Mouse (Mus musculus) heart, postnatal 14 days (tissue): ENCODE data around the gene Rdh13. TPM values are rescaled to one million over a fixed set of nuclear protein-coding genes. Genes with fewer than 3 reads are reported as not detected.
"Not testable (repeated sequence)": the region's sequence is repeated elsewhere in the genome, so short reads cannot be mapped to it uniquely, and the experiment has no call there.

Experiments
- DNase-seq, 2 experiments: peaks; one replicate each; pipeline ENCODE4 v3.0.0; 2021 to 2022
- intact Hi-C: fragments of 180-260 bp; cut with DNase I; formaldehyde crosslinking; loops from one replicate; pipeline ENCODE4 v1.15.1; 2025
- microRNA-seq, 2 experiments: library from miRNA; unstranded; fragments of <30 nt; microRNA quantifications; one replicate each; pipeline ENCODE4 v1.2.0; 2021 to 2022
- total RNA-seq, 2 experiments: library from RNA; stranded (reverse); gene quantifications; 2 replicates each; pipeline ENCODE4 v1.2.3; 2021

The Rdh13 gene
- total RNA-seq, 2 experiments from 2014 or later: 31.0 to 32.1 TPM

DNA sequence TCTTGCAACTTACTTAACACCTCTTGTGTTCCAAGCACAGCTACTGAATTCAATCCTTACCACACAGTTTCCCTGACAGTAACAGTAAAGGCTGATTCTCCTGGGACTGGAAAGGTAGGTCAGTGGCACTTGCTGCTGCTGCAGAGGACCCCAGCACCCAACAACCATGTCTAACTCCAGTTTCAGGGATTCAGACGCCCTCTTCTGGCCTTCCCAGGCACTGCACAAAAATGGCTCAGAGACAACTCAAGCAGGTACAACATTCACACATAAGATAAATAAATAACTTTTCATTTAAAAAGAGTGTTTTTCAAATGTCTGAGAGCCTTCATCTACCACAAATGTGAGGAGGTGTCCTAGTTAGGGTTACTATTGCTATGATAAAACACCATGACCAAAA is 1.7 kb upstream of the Rdh13 start:
- DNase-seq: no peak
- intact Hi-C loops: loop anchor here (10.0 kb wide), 1 partner anchor 348 kb away; the partner anchor contains the start of gene Rpl28

DNA sequence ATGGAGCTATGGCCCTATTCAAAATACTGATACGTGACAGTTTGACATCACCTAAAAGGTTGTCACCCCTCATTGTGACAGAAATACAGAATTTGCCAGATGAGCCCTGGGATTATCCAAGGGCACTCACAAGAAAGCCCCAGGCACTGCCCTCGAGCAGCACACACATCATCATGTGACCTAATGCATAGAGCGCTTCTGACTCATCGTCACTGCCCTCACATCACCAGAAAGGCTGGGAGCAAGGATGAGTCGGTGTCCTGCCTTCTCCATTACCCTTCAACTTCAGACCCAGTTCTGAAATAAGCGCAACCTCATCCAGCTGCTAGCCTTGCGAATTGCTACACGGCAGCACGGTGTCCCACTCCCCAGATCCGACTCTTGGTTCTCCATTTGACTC is 4.9 kb downstream of the Rdh13 start:
- DNase-seq: no peak
- intact Hi-C loops: loop anchor here (10.0 kb wide), 1 partner anchor 354 kb away; the partner anchor contains the start of gene Rpl28

DNA sequence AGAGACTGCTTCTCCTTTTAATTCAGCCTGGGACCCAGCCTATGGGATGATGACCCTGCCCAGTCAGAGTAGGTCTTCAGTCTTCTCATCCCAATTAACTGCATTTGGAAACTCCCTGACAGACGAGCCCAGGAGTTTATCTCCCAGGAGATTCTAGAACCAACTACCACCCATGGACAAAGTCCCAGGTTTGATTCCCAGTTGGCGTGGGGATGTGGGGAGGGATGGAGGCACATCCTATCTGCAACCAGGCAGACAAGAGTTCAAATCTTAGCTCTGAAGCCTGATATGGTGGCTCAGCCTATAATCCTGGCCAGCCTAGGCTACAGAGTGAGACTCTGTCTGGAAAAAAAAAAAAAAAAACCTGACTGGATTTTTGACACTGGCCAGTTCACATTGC is 7.7 kb downstream of the Rdh13 start:
- intact Hi-C loops: no loop called here
- DNase-seq: no peak

DNA sequence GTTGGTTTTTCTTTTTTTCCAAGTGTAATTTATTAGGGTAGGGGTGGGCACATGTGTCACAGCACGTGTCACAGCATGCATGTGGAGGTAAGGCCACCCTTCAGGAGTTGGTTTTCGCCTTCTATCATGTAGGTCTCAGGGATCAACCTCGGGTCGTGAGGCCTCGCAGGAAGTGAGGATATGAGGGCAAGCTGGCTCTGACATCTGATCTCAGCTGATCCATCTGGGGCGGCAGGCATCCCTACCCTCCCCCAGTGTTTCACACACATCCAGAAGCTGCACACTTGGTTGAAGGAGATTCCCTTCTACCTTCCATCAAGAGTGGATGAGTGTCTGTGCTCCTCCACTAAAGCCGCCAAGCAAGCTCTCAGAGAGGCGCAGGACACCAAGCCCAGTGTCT is 13.4 kb downstream of the Rdh13 start:
- intact Hi-C loops: loop anchor here (1.0 kb wide), 1 partner anchor 43 kb away; no protein-coding TSS in a partner anchor
- DNase-seq: no peak

DNA sequence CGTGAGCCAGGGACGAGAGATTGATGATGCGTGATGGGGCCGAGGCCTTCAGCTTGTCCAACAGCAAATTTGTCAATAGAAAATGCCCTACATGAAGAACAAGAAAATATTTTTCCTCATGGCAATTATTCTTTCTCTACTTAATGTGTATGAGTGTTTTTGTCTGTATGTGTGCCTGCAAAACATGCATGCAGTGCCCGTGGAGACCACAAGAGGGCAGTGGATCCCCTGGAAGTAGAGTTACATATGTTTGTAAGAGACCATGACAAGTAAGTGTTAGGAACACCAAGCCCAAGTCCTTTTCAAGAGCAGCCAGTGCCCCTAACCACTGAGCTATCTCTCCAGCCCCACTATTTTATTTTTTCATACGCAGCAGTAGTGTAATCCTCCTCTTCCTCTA is 13.9 kb downstream of the Rdh13 start:
- intact Hi-C loops: loop anchor here (2.0 kb wide), 2 partner anchors 39 to 95 kb away; no protein-coding TSS in a partner anchor
- DNase-seq: peak; percentile 76 to 83

DNA sequence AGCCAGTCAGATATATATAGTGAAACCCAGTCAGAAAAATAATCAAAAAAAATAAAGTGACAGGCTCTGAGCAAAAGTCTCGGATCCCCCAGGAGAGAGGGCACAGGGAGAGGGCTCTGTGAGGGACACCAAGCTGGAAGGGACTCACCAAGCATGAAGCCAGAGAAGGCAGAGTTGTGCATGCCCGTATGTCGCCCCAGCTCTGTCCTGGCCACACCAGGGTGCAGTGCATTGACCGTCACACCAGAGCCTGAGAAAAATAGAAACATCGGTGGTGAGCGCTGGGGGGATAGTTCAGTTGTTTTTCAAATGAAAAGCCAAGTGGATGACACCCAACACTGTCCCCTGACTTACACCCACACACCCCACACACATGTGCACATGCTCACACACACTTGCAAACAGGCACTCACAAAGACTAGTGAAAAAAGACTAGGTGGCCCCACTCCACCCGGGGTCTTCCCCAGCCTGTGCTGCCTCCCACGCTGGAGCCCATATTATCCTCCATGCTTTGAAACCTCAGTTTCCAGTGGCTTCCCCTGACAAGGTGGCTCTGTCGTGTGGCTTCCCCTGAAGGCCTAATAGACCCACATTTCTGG is 15.1 kb downstream of the Rdh13 start:
- intact Hi-C loops: loop anchor here (2.0 kb wide), 2 partner anchors 40 to 96 kb away; no protein-coding TSS in a partner anchor
- no peak for DNase-seq

DNA sequence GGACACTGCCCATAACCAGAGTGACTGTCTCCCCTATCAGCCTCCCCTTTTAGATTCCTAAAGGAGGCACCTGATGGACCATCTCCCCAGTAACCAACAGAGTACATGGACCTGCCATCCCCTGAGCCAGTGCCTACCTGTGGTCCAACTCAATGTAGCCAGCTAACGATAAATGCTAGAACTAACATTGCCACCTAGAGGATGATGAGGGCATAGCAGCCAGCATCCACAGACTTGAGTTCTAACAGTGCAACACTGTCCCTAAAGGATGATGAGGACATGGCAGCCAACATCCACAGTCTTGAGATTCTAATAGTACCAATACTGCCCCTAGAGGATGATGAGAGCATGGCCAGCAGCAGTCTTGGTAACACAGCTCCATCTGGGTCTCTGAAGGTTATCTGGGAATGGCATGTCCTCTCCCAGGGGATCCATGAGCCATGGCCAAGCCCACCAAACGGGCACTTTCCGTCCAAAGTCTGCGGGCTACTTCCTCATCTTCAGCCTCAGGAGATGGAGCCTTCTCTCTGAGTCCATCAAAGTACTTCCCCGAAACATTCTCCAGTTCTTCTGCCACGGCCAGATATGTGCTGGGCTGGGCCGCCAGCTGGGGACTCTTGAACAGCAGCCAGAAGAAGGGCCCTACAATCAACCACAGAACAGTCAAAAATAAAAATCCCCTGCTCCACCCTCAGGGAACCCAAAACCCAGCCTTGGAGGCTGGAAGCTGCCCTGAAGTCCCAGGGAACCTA is 18.1 kb downstream of the Rdh13 start:
- intact Hi-C loops: loop anchor here (2.0 to 5.0 kb wide), 3 partner anchors 130 to 325 kb away; no protein-coding TSS in a partner anchor
- DNase-seq: peak; percentile 79 to 87

DNA sequence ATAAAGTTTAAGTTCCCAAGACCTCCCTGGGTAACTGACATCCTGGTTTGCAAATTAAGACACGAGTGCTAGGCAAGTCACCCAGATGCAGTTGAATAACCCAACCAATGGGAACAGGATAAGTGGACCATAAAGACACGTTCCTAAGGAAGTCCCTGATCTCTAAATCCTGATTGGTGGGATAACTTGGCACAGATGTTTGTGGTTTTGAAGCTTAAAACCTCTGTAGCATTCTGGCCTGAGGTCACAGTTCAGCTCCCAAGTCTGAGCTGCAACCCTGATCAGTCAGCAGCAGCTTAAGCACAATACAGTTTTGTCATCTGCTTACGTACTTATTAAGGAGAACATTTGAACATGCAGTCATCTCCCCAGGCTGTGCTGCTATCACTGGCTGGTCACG is 25.2 kb downstream of the Rdh13 start:
- intact Hi-C loops: no loop called here
- no peak for DNase-seq

DNA sequence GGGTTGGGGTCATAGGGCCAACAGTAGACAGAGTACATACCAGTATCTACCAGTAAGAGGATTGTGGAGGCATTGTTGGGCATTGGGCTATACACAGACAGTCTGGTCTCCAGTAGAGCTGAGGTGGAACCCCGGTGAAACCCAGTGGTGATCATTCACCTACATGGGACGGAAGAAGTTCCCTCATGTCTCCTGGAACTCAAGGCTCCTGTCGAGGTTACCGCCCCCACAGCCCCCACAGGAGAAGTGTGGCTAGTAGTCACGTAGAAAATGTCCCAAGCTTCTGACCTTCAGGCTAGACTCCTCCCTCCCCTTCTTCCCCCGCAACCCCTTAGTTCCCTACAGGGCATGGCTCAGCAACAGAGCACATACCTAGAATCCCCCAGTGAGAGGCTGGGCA is 25.8 kb downstream of the Rdh13 start:
- intact Hi-C loops: no loop called here

DNA sequence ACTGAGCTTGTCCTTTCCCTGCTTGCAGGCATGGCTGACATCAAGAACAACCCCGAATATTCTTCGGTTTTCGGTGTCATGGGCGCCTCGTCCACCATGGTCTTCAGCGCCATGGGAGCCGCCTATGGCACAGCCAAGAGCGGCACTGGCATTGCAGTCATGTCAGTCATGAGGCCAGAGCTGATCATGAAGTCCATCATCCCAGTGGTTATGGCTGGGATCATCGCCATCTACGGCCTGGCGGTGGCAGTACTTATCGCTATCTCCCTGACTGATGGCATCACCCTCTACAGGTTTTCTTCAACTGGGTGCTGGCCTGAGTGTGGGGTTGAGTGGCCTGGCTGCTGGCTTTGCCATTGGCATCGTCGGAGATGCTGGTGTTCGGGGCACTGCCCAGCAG is 33.0 kb downstream of the Rdh13 start:
- intact Hi-C loops, DNase-seq: not testable (repeated sequence)

More for the DNA sequence above, 25.8 kb downstream of the Rdh13 start:
- DNase-seq: no peak

DNA sequence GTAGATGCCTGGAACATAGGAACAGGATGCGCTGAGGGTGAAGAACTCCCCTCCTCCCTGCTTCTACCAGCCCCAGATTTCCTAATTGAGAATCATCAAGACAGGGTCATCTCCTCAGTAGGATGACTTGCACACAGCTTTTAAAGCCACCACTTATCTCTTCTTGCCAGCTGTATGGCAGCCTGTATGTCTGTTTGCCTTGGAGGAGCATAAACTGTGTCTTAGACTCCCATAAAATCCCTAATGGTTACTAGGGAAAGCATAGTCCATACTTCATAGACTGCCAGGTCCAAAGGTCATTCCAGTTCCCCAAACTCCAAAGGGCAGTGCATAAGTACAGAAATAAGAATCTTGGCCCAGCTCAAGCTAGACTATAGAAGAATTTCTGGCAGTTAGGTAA is 47.7 kb downstream of the Rdh13 start, which contains the start of gene Gp6:
Gp6 (minus strand) TSS at position 15 of the 400 bp plus-strand sequence.
- intact Hi-C loops: no loop called here
- DNase-seq: no peak

Small RNA genes within 50 kb of the gene (microRNA-seq; reads per million reads assigned to microRNA genes)
- gene Gm24605 (0 reads per million in 2 experiments), gene Gm24752 (0 reads per million in 2 experiments), gene Gm25349 (0 reads per million in 2 experiments)

Other genes starting within 250 kb of the Rdh13 start
- gene Lilra5, start 207.9 kb downstream of the Rdh13 start, total RNA-seq: under 1 TPM; 0.66 to 0.98 TPM
- gene Ncr1, start 107.9 kb downstream of the Rdh13 start, total RNA-seq: not detected
- under 1 TPM in 1 of 2 experiments, not detected in 1; 0.10 TPM for gene Gp6, start 47.9 kb downstream of the Rdh13 start, total RNA-seq
- 1 to 10 TPM; 3.1 to 4.9 TPM for gene Eps8l1, start 15.0 kb upstream of the Rdh13 start, total RNA-seq
- gene Ppp1r12c, start 56.0 kb upstream of the Rdh13 start, total RNA-seq: 10 to 100 TPM; 76.0 to 82.1 TPM
- gene Tnnt1, start 70.7 kb upstream of the Rdh13 start, total RNA-seq: 10 to 100 TPM; 25.4 to 33.6 TPM
- 1,000 to 10,000 TPM; 7,272 to 7,308 TPM for gene Tnni3, start 78.6 kb upstream of the Rdh13 start, total RNA-seq
- gene Dnaaf3, start 86.8 kb upstream of the Rdh13 start, total RNA-seq: 1 to 10 TPM; 1.8 to 1.9 TPM
- 1 to 10 TPM; 1.4 to 1.9 TPM for gene Syt5, start 101.9 kb upstream of the Rdh13 start, total RNA-seq
- not detected for gene Ptprh, start 158.4 kb upstream of the Rdh13 start, total RNA-seq
- 1 to 10 TPM; 6.8 to 7.4 TPM for gene Tmem86b, start 185.8 kb upstream of the Rdh13 start, total RNA-seq
- gene Ppp6r1, start 213.4 kb upstream of the Rdh13 start, total RNA-seq: 10 to 100 TPM; 73.7 to 78.8 TPM
- gene Hspbp1, start 239.4 kb upstream of the Rdh13 start, total RNA-seq: 10 to 100 TPM; 29.2 to 33.7 TPM
- gene Brsk1, start 245.0 kb upstream of the Rdh13 start, total RNA-seq: 1 to 10 TPM; 1.6 to 1.8 TPM